Mouse (Mus musculus) MEL-GATA-1-ER (cell line): ENCODE measurements around the gene Gm20388.
"Not testable (repeated sequence)": the region's sequence is repeated elsewhere in the genome, so short reads cannot be mapped to it uniquely, and the experiment has no call there.

ENCODE experiments used
- DNase-seq: peaks from one replicate; pipeline ENCODE4 v3.0.0-alpha.2; 2012; ENCODE audit warnings: low read depth; ENCODE audit errors: extremely low read depth

The Gm20388 gene

GRCm38 (mm10) chr8:121301978-121302649 lies 1391.5 kb downstream of the Gm20388 start:
- DNase-seq = no peak

GRCm38 (mm10) chr8:121307723-121308122 lies 1397.1 kb downstream of the Gm20388 start:
- DNase-seq = no peak

GRCm38 (mm10) chr8:121310976-121311819 lies 1400.6 kb downstream of the Gm20388 start:
- no peak for DNase-seq

- no peak for DNase-seq
Measured at GRCm38 (mm10) chr8:121313458-121313857, 1402.8 kb downstream of the Gm20388 start.

GRCm38 (mm10) chr8:121314036-121314435 lies 1403.4 kb downstream of the Gm20388 start:
- no peak for DNase-seq

GRCm38 (mm10) chr8:121315569-121315968 lies 1404.9 kb downstream of the Gm20388 start:
- DNase-seq = no peak

GRCm38 (mm10) chr8:121316009-121316408 lies 1405.4 kb downstream of the Gm20388 start:
- DNase-seq = no peak

GRCm38 (mm10) chr8:121318756-121319155 lies 1408.1 kb downstream of the Gm20388 start:
- DNase-seq = not testable (repeated sequence)

- DNase-seq = no peak
Measured at GRCm38 (mm10) chr8:121319491-121319890, 1408.8 kb downstream of the Gm20388 start.

- no peak for DNase-seq
Measured at GRCm38 (mm10) chr8:121326164-121326910, 1415.7 kb downstream of the Gm20388 start.

GRCm38 (mm10) chr8:121332436-121332835 lies 1421.8 kb downstream of the Gm20388 start:
- no peak for DNase-seq

GRCm38 (mm10) chr8:121334495-121335424 lies 1424.1 kb downstream of the Gm20388 start:
- no peak for DNase-seq

GRCm38 (mm10) chr8:121335684-121336083 lies 1425.0 kb downstream of the Gm20388 start:
- DNase-seq = no peak

GRCm38 (mm10) chr8:121342931-121343330 lies 1432.3 kb downstream of the Gm20388 start:
- DNase-seq = no peak

GRCm38 (mm10) chr8:121344486-121344885 lies 1433.8 kb downstream of the Gm20388 start:
- DNase-seq = no peak

GRCm38 (mm10) chr8:121346175-121346574 lies 1435.5 kb downstream of the Gm20388 start:
- DNase-seq = no peak

- no peak for DNase-seq
Measured at GRCm38 (mm10) chr8:121346862-121347261, 1436.2 kb downstream of the Gm20388 start.

- DNase-seq = no peak
Measured at GRCm38 (mm10) chr8:121348998-121349397, 1438.4 kb downstream of the Gm20388 start.

- no peak for DNase-seq
Measured at GRCm38 (mm10) chr8:121350803-121351202, 1440.2 kb downstream of the Gm20388 start.

GRCm38 (mm10) chr8:121354844-121355243 lies 1444.2 kb downstream of the Gm20388 start:
- DNase-seq = no peak

GRCm38 (mm10) chr8:121357451-121357850 lies 1446.8 kb downstream of the Gm20388 start:
- no peak for DNase-seq
